Mouse (Mus musculus) G1E (cell line): ENCODE data around the gene Snrpg. TPM values are rescaled to one million over a fixed set of nuclear protein-coding genes. Genes with fewer than 3 reads are reported as not detected.

Source experiments
- ATAC-seq: 2 replicates; pipeline ENCODE4 v1.8.0; 2016; ENCODE audit warnings: mild to moderate bottlenecking; ENCODE audit not compliant: insufficient number of reproducible peaks, poor library complexity, low FRiP score, severe bottlenecking; ENCODE audit errors: extremely low read depth
- DNase-seq: peaks from one replicate; pipeline ENCODE4 v3.0.0; 2012; ENCODE audit warnings: low spot score
- H3K27me3 ChIP-seq: 2 replicates; pipeline ENCODE4 v1.6.1; 2012; ENCODE audit warnings: mild to moderate bottlenecking, low read length, inconsistent platforms; ENCODE audit not compliant: insufficient read depth
- H3K36me3 ChIP-seq: replicated peaks from 2 replicates; pipeline ENCODE3; 2012; ENCODE audit warnings: mild to moderate bottlenecking, inconsistent platforms
- H3K4me1 ChIP-seq: 2 replicates; pipeline ENCODE4 v1.6.1; 2012; ENCODE audit warnings: low read depth, low read length, inconsistent platforms, mixed read lengths; ENCODE audit not compliant: insufficient read depth
- H3K4me3 ChIP-seq: 2 replicates; pipeline ENCODE4 v1.5.1; 2012; ENCODE audit warnings: low read depth, mild to moderate bottlenecking, inconsistent platforms, low read length, moderate library complexity, mixed read lengths
- H3K9me3 ChIP-seq: replicated peaks from 2 replicates; pipeline ENCODE4 v1.6.1; 2012; ENCODE audit warnings: inconsistent platforms
- CTCF ChIP-seq: IDR thresholded peaks from 2 replicates; pipeline ENCODE4 v1.5.1; 2012; ENCODE audit warnings: low read depth, low read length, inconsistent platforms, mixed read lengths
- GATA1 ChIP-seq: IDR thresholded peaks from 2 replicates; pipeline ENCODE4 v1.6.1; 2012; ENCODE audit warnings: borderline replicate concordance, low read length, inconsistent platforms, mixed read lengths
- GATA2 ChIP-seq: IDR thresholded peaks from 2 replicates; pipeline ENCODE4 v1.6.1; 2012; ENCODE audit warnings: low read depth, low read length, inconsistent platforms, borderline replicate concordance
- POLR2AphosphoS5 ChIP-seq: IDR thresholded peaks from 2 replicates; pipeline ENCODE4 v1.6.1; 2012; ENCODE audit warnings: low read depth, low read length, inconsistent platforms; ENCODE audit not compliant: insufficient replicate concordance
- TAL1 ChIP-seq: conservative IDR thresholded peaks from 2 replicates; pipeline ENCODE4 v1.6.1; 2012; ENCODE audit warnings: low read depth, low read length, inconsistent platforms, mixed read lengths
- polyA plus RNA-seq: library from polyadenylated mRNA; stranded (reverse); fragments of >175 nt; gene quantifications from 2 replicates; pipeline ENCODE4 v1.2.3, GENCODE M21; 2012
- total RNA-seq, 2 experiments: library from RNA; stranded (forward) in 1 of 2; stranded (reverse) in 1 of 2; fragments of 200-1000 nt in 1 of 2; fragments of >200 nt in 1 of 2; fragmentation: Nextera tagmentation in 1 of 2; gene quantifications; 2 replicates each; pipeline ENCODE4 v1.2.3; 2014 to 2017

Gene Snrpg
- total and polyA plus RNA-seq, 3 experiments, result 24.8 to 114 (median 111) TPM

- H3K36me3 ChIP-seq, result peaks cover 37% of the 10 kb centered on the region
- H3K9me3 ChIP-seq, result no peaks in the 10 kb centered on the region
- peaks cover 58% of the 10 kb centered on the region for H3K4me1 ChIP-seq
- TF ChIP-seq GATA2 (no peak), POLR2AphosphoS5 (no peak), GATA1 (no peak), CTCF (no peak), TAL1 (no peak)
- no peaks in the 10 kb centered on the region for H3K27me3 ChIP-seq
- ATAC-seq (peak; percentile 54), DNase-seq (peak; percentile 77)
- H3K4me3 ChIP-seq, result peak within 1 kb of the TSS; percentile 96
Observed at GRCm38 (mm10) chr6:86396581-86397256, 25.6 kb downstream of the Snrpg start, which contains the start of gene Pcyox1. TSS of gene Pcyox1 (minus strand) at chr6:86397154.

GRCm38 (mm10) chr6:86397257-86397980, 26.3 kb downstream of the Snrpg start:
- TF ChIP-seq POLR2AphosphoS5 (no peak), GATA2 (no peak), CTCF (no peak), TAL1 (no peak), GATA1 (no peak)
- peaks cover 58% of the 10 kb centered on the region for H3K4me1 ChIP-seq
- H3K36me3 ChIP-seq, result peaks cover 30% of the 10 kb centered on the region
- H3K27me3 ChIP-seq, result no peaks in the 10 kb centered on the region
- no peaks in the 10 kb centered on the region for H3K9me3 ChIP-seq
- DNase-seq (no peak), ATAC-seq (no peak)
- peak overlapping the region; percentile 96 for H3K4me3 ChIP-seq

- H3K36me3 ChIP-seq, result peaks cover 17% of the 10 kb centered on the region
- DNase-seq, result no peak
- H3K4me1 ChIP-seq, result peaks cover 59% of the 10 kb centered on the region
- no peak overlapping the region for H3K4me3 ChIP-seq
- H3K9me3 ChIP-seq, result no peaks in the 10 kb centered on the region
- no peak for ATAC-seq
- TF ChIP-seq GATA2, result no peak
- no peak for TF ChIP-seq POLR2AphosphoS5
- no peak for TF ChIP-seq CTCF
- no peak for TF ChIP-seq TAL1
- TF ChIP-seq GATA1, result no peak
- no peaks in the 10 kb centered on the region for H3K27me3 ChIP-seq
Observed at GRCm38 (mm10) chr6:86398986-86399385, 27.9 kb downstream of the Snrpg start.

GRCm38 (mm10) chr6:86399995-86400394, 28.9 kb downstream of the Snrpg start:
- Histone ChIP-seq H3K4me3 (no peak overlapping the region), H3K9me3 (no peaks in the 10 kb centered on the region), H3K27me3 (no peaks in the 10 kb centered on the region), H3K36me3 (peaks cover 8% of the 10 kb centered on the region), H3K4me1 (peaks cover 56% of the 10 kb centered on the region)
- ATAC-seq (no peak), DNase-seq (no peak)
- TF ChIP-seq TAL1 (no peak), GATA2 (no peak), POLR2AphosphoS5 (no peak), CTCF (no peak), GATA1 (no peak)

GRCm38 (mm10) chr6:86400972-86401371, 29.9 kb downstream of the Snrpg start:
- peak; percentile 45 for TF ChIP-seq CTCF
- TF ChIP-seq TAL1, result no peak
- Histone ChIP-seq H3K4me3 (peak overlapping the region; percentile 13; the same call in 1 of the 2 replicates), H3K27me3 (no peaks in the 10 kb centered on the region), H3K4me1 (peaks cover 53% of the 10 kb centered on the region), H3K9me3 (no peaks in the 10 kb centered on the region), H3K36me3 (no peaks in the 10 kb centered on the region)
- DNase-seq (peak; percentile 38), ATAC-seq (peak; percentile 51; the same call in 1 of the 2 replicates)

GRCm38 (mm10) chr6:86402681-86403607, 31.8 kb downstream of the Snrpg start:
- H3K4me1 ChIP-seq, result peaks cover 39% of the 10 kb centered on the region
- H3K4me3 ChIP-seq, result peak overlapping the region; percentile 92
- peaks cover 14% of the 10 kb centered on the region for H3K36me3 ChIP-seq
- no peaks in the 10 kb centered on the region for H3K27me3 ChIP-seq
- no peak for ATAC-seq
- TF ChIP-seq CTCF (no peak), GATA2 (no peak)
- no peaks in the 10 kb centered on the region for H3K9me3 ChIP-seq
- DNase-seq, result no peak
